Mouse (Mus musculus) lung, adult 2 months (tissue): ENCODE measurements around the gene Tuba1b.

Experiments
- CTCF ChIP-seq: fragments of 200-500 bp; IDR thresholded peaks from 2 replicates; pipeline ENCODE4 v1.5.1; 2011; ENCODE audit warnings: mild to moderate bottlenecking, low read length, control low read depth; ENCODE audit not compliant: insufficient read depth
- POLR2A ChIP-seq: fragments of 200-500 bp; IDR thresholded peaks from 2 replicates; pipeline ENCODE4 v1.6.1; 2011; ENCODE audit warnings: low read depth, mild to moderate bottlenecking, control low read depth, low read length, borderline replicate concordance; ENCODE audit errors: extremely low read depth

GRCm38 (mm10) chr15:98930998-98931397, 3.4 kb downstream of the Tuba1b start:
- TF ChIP-seq CTCF (no peak), POLR2A (no peak)
